ENCODE assay signal across 34 mouse cellular contexts in genomic region chr1:72179947-72180346, GRCm38 (mm10). TPM values are rescaled to one million over a fixed set of nuclear protein-coding genes. Genes with fewer than 3 reads are reported as not detected.
"Had no signal": no experiment of that assay in that cellular context is flagged by ENCODE, and none has a peak within 500 bp of the region (broad histone marks: within the 10 kb centered on the region; RNA-seq: fewer than 3 reads in every experiment).

No protein-coding gene starts in this region.

- H3K27ac ChIP-seq: heart, embryonic 10.5 days; heart, embryonic 13.5 days; heart, embryonic 15.5 days; hindbrain, embryonic 12.5 days; hindbrain, embryonic 14.5 days; hindbrain, embryonic 15.5 days; hindbrain, postnatal 0 days; intestine, embryonic 15.5 days; kidney, embryonic 15.5 days; kidney, postnatal 0 days; layer of hippocampus, adult 2 months had no signal

- H3K9ac ChIP-seq: heart, embryonic 12.5 days; heart, embryonic 13.5 days; heart, embryonic 15.5 days; hindbrain, embryonic 12.5 days; hindbrain, embryonic 14.5 days; hindbrain, embryonic 15.5 days; intestine, embryonic 15.5 days; kidney, embryonic 15.5 days had no signal

- H3K9me3 ChIP-seq: heart, embryonic 10.5 days; heart, embryonic 12.5 days; heart, embryonic 13.5 days; heart, embryonic 15.5 days; hindbrain, embryonic 12.5 days; hindbrain, embryonic 15.5 days; intestine, embryonic 15.5 days; kidney, embryonic 15.5 days had no signal

- H3K27me3 ChIP-seq: heart, embryonic 12.5 days; heart, embryonic 13.5 days; heart, embryonic 15.5 days; hindbrain, embryonic 12.5 days; hindbrain, embryonic 15.5 days; intestine, embryonic 15.5 days; kidney, embryonic 15.5 days had no signal

- H3K4me2 ChIP-seq: heart, embryonic 11.5 days; heart, embryonic 12.5 days; heart, embryonic 13.5 days; heart, embryonic 15.5 days; hindbrain, embryonic 12.5 days; hindbrain, embryonic 14.5 days; hindbrain, embryonic 15.5 days; intestine, embryonic 15.5 days; kidney, embryonic 15.5 days had no signal

- H3K36me3 ChIP-seq: heart, embryonic 10.5 days; heart, embryonic 12.5 days; heart, embryonic 13.5 days; heart, embryonic 15.5 days; hindbrain, embryonic 12.5 days; hindbrain, embryonic 15.5 days; intestine, embryonic 15.5 days; kidney, embryonic 15.5 days had no signal

- H3K4me3 ChIP-seq: heart, embryonic 10.5 days; heart, embryonic 12.5 days; heart, embryonic 13.5 days; heart, embryonic 15.5 days; hindbrain, embryonic 12.5 days; hindbrain, embryonic 15.5 days; intestine, embryonic 15.5 days; kidney, embryonic 15.5 days; layer of hippocampus, adult 2 months had no signal

- ATAC-seq: hindbrain, embryonic 16.5 days; hindbrain, postnatal 0 days; inflammation-experienced regulatory T-cells, adult 6 months; intestine, embryonic 15.5 days; intestine, embryonic 16.5 days; intestine, postnatal 0 days had no signal

- DNase-seq: heart, postnatal 10 days; heart, postnatal 14 days; heart, postnatal 36 days; heart, postnatal 4 days; kidney, adult 11 months; kidney, adult 18-20 months; kidney, adult 2 months; kidney, adult 8-10 months; kidney, adult 9 months; kidney, postnatal 10 days; kidney, postnatal 14 days; kidney, postnatal 25 days; kidney, postnatal 36 days; kidney, postnatal 4 days; layer of hippocampus, adult 9-11 months; layer of hippocampus, postnatal 36 days had no signal

RNA-seq across cellular contexts. Expression of gene Mreg, which starts 32.2 kb away (rescaled TPM):
- total RNA-seq: hematopoietic stem cell, adult 5-6 weeks had no signal
